Mouse (Mus musculus) megakaryocyte, embryonic 14.5 days (primary cell): ENCODE data around the gene Ralgapb.

ENCODE experiments used
- FLI1 ChIP-seq: IDR thresholded peaks from 2 replicates; pipeline ENCODE4 v1.6.1; 2012; ENCODE audit warnings: low read length, inconsistent platforms, mixed read lengths
- GATA1 ChIP-seq: IDR thresholded peaks from 3 replicates; pipeline ENCODE4 v1.6.1; 2012; ENCODE audit warnings: mixed read lengths, low read length, inconsistent platforms, borderline replicate concordance

- no peak for TF ChIP-seq GATA1
- TF ChIP-seq FLI1: no peak
Observed at GRCm38 (mm10) chr2:158377811-158378210, 31.8 kb upstream of the Ralgapb start.
